Mouse (Mus musculus): ENCODE results near the gene Cdkn2aipnl. TPM values are rescaled to one million over a fixed set of nuclear protein-coding genes. Genes with fewer than 3 reads are reported as not detected.

The Cdkn2aipnl gene
- 63.6 TPM for polyA plus RNA-seq (2015; fragmentation: Illumina TruSeq; extraction: RNeasy Lipid Tissue Mini Kit (QIAGEN cat#74804); ENCODE audit: insufficient read depth, low replicate concordance)

DNA sequence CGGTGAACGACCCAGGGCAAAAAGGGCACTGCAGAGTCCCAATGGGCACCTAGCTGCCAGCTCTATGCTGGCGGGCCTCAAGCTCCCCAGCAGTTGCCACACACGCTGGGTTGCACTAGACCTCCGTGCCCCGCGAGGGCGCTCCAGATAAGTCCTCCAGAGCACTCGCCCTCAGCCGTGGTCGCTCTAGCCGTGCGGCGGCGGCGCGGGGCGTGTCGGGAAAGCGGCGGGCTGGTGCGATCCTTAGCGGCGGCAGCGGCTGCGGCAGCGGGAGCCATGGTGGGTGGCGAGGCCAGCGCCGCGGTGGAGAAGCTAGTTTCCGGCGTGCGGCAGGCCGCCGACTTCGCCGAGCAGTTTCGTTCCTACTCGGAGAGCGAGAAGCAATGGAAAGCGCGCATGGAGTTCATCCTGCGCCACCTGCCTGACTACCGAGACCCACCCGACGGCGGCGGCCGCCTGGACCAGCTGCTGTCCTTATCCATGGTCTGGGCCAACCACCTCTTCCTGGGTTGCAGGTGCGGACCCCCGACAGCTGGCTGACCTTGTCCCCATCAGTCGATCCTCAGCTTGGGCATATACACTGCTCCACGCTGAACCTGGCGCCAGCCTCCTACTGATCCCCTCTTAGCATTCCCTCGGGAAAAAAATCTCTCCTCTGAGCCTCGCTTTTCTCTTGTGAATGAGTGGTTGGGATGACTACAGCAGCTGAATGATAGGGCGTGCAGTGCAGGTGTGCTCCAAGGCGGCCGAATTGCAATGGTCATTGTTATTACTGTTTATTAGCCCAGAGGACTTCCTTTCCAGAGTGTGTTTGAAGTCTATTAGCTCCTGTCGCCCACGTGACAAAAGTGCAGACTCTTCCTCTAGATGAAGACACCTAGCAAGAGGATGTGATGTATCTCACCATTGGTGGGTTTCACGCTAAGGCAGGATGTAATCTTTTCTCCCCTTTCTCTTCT lies at the start of gene Cdkn2aipnl:
Gene Cdkn2aipnl (plus strand): TSS at position 219 of the 959 bp plus-strand sequence.

DNA sequence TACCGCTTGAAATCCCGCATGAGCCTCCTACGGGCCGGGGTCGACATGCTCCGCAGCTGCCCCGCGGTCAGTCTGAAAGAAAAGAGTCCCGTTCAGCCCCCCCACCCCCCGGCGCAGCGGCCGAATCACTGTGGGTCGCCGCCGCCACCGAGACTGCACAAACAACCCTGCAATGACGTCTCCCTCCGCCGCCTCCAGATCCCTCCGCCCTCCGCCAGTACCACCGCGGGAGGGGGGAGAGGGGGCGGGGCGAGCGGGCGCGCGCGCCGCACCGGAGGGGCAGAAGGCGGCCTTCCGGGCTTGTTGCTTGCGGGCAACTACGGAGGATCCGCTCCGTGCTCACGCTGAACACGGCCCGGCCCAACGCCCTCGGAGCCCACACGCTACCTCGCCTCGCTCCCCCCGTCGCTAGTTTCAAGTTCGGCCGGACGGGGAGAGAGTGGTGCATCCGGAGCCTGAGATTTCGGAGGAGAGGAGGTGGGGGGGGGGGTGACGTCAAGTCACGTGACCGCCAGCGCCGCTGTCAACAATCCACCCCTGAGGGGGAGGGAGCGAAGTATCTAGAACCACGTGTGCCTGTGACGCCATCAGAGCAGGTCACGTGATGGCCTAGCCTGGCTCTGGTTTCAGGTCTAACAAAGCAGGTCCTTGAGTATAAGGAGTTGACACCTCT lies 33.0 kb downstream of the Cdkn2aipnl start, which contains the start of gene Ube2b:
Gene Ube2b (minus strand): TSS at position 473 of the 673 bp plus-strand sequence.

DNA sequence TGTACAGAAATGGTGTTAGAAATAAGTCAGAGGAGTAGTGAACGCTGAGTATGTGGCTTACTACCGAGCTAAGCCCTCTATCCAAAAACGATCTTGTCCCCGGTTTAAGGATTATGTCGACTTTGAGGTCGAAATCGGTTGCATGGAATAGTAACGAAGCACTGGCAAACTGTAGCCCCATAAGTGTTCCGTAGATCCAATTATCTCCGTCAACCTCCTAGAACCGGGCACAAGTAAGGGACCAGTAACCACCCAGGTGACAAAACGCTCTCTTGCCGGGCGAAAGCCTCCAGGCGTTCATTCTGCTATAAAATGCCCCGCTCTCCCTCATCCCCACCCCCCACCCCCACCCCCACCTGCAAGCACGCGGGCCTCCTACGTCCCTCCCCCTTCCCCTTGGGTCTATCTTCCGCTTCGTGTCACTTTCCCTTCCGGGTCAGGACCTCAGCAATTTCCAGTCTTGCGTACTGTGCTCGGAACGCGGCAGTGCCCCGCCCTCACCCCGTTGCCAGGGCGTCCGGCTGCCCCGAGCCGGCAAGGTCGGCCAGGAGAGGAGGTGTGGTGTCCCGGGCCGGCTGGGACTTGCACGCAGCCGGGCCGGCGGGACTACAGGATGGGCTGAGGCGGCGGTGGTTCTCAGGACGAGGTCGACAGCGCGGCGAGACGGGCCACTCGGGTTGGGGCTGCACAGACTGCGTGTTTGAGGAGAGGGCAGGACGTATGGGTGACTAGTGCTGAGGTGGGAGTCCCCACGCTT lies 36.5 kb downstream of the Cdkn2aipnl start, which contains the start of gene Cdkl3:
Gene Cdkl3 (plus strand): TSS at position 450 of the 757 bp plus-strand sequence.

Other genes with a start within 250 kb of the Cdkn2aipnl start
- 19.9 TPM for gene Sec24a, start 204.0 kb upstream of the Cdkn2aipnl start, polyA plus RNA-seq (2015; fragmentation: Illumina TruSeq; extraction: RNeasy Lipid Tissue Mini Kit (QIAGEN cat#74804); ENCODE audit: insufficient read depth, low replicate concordance)
- 65.2 TPM for gene Sar1b, start 204.0 kb upstream of the Cdkn2aipnl start, polyA plus RNA-seq (2015; fragmentation: Illumina TruSeq; extraction: RNeasy Lipid Tissue Mini Kit (QIAGEN cat#74804); ENCODE audit: insufficient read depth, low replicate concordance)
- 21.3 TPM for gene Jade2, start 110.0 kb upstream of the Cdkn2aipnl start, polyA plus RNA-seq (2015; fragmentation: Illumina TruSeq; extraction: RNeasy Lipid Tissue Mini Kit (QIAGEN cat#74804); ENCODE audit: insufficient read depth, low replicate concordance)
- 243 TPM for gene Ube2b, start 33.1 kb downstream of the Cdkn2aipnl start, polyA plus RNA-seq (2015; fragmentation: Illumina TruSeq; extraction: RNeasy Lipid Tissue Mini Kit (QIAGEN cat#74804); ENCODE audit: insufficient read depth, low replicate concordance)
- 5.2 TPM for gene Cdkl3, start 36.6 kb downstream of the Cdkn2aipnl start, polyA plus RNA-seq (2015; fragmentation: Illumina TruSeq; extraction: RNeasy Lipid Tissue Mini Kit (QIAGEN cat#74804); ENCODE audit: insufficient read depth, low replicate concordance)
- 78.8 TPM for gene Ppp2ca, start 131.0 kb downstream of the Cdkn2aipnl start, polyA plus RNA-seq (2015; fragmentation: Illumina TruSeq; extraction: RNeasy Lipid Tissue Mini Kit (QIAGEN cat#74804); ENCODE audit: insufficient read depth, low replicate concordance)
- gene Olfr1373, start 177.9 kb downstream of the Cdkn2aipnl start, polyA plus RNA-seq (2015; fragmentation: Illumina TruSeq; extraction: RNeasy Lipid Tissue Mini Kit (QIAGEN cat#74804); ENCODE audit: insufficient read depth, low replicate concordance): not detected
- gene Olfr1371, start 246.3 kb downstream of the Cdkn2aipnl start, polyA plus RNA-seq (2015; fragmentation: Illumina TruSeq; extraction: RNeasy Lipid Tissue Mini Kit (QIAGEN cat#74804); ENCODE audit: insufficient read depth, low replicate concordance): not detected